8 mouse cellular contexts compared by ENCODE assay signal in the genomic region with DNA sequence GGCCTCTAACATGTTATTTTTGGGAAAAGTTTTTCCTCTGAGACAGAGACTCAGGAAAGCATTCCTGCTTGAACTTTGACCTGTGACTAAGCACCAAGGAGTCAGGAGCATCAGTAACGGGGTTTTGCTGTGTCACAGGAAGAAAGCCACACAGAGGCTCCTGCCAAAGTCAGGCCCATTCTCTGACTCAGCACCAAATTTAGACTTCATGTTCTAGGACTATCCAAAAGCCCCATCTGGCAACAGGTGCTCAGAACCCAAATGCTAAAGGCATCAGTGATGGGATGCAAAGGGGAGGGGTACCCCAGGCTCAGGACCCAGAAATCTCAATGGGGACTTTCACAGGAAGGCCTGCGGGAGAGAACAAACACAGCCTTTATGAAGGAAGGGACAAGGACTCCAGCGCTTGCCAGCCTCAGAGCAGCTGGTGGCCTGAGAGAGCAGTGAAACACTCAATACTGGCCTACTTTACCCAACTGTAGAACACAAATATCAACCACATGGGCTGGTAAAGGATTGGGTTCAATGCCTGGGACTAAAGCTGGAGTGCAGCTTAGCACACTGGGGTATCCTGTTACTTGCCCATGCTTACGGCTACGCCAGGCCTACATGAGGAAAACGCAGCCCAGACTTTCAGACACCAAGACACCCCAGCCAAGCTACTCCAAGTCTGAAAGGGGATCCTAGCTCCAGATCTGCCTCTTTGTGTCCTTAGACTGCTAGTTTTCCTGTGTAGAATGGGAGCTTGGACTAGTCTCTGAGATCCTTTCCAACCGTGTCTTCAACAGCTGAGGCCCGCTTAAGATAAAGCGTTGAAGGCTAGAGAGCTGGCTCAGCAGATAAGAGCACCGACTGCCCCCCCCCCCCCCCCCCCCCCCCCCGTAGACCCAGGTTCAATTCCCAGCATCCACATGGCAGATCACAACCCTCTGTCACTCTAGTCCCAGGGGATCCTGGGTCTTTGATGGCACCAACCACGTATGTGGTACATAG. TPM values are rescaled to one million over a fixed set of nuclear protein-coding genes. Genes with fewer than 3 reads are reported as not detected.
DNase-seq lines count a peak whose midpoint lies in the region.

No protein-coding gene starts in this region.

- DNase-seq in kidney, adult 11 months = peak; percentile 57
- DNase-seq in kidney, adult 18-20 months = no peak
- peak; percentile 40 for DNase-seq in adipocyte (ENCODE audit: low spot score)
- DNase-seq in frontal cortex, adult 2 months (ENCODE audit: extremely low spot score in 1 of 2, low spot score in 1 of 2) = peak; percentile 12 to 47
- peak; percentile 80 for DNase-seq in layer of hippocampus, adult 9-11 months
- peak; percentile 71 for DNase-seq in skeletal muscle tissue, adult 2 months (ENCODE audit: low read depth, low spot score)
- no peak for DNase-seq in embryo, embryonic 10.5 days (ENCODE audit: low spot score)
- no peak for DNase-seq in spleen, adult 18-20 months

RNA-seq across cellular contexts. Expression of a gene that starts 12.8 kb away (rescaled TPM):
- 29.8 and 32.3 TPM in 2 replicates for polyA plus RNA-seq in frontal cortex, adult 2 months (2012; rRNA removed)

Comparison
In these comparisons a context has a peak if more than half of its experiments do, and no peak if none do; other contexts are left out.
1. DNase-seq: peak in kidney, adult 11 months (single experiment), adipocyte (single experiment), frontal cortex, adult 2 months (2 of 2), layer of hippocampus, adult 9-11 months (single experiment) and skeletal muscle tissue, adult 2 months (single experiment); none in kidney, adult 18-20 months (single experiment), embryo, embryonic 10.5 days (single experiment) and spleen, adult 18-20 months (0 of 2).